Mouse (Mus musculus) erythroblast, embryonic 14.5 days (primary cell): ENCODE data around the gene St6galnac3.

ENCODE experiments used
- GATA1 ChIP-seq: IDR thresholded peaks from 2 replicates; pipeline ENCODE4 v1.6.1; 2012; ENCODE audit warnings: low read length, inconsistent platforms, mixed read lengths
- TAL1 ChIP-seq: IDR thresholded peaks from 3 replicates; pipeline ENCODE4 v1.6.1; 2012; ENCODE audit warnings: low read length, inconsistent platforms, mixed read lengths

- TF ChIP-seq GATA1 (no peak), TAL1 (no peak)
Measured at GRCm38 (mm10) chr3:153637336-153637735, 87.6 kb downstream of the St6galnac3 start.
